Mouse (Mus musculus) embryonic facial prominence, embryonic 10.5 days (tissue): ENCODE measurements around the gene Uchl1. TPM values are rescaled to one million over a fixed set of nuclear protein-coding genes. Genes with fewer than 3 reads are reported as not detected.

ENCODE experiments used
- DNase-seq: peaks from one replicate; pipeline ENCODE4 v3.0.0-alpha.2; 2017; ENCODE audit warnings: low spot score
- H3K27ac ChIP-seq: fragments of 300-500 bp; sonication (generic); replicated peaks from 2 replicates; pipeline ENCODE4 v1.5.1; 2016; ENCODE audit warnings: mild to moderate bottlenecking
- H3K27me3 ChIP-seq: fragments of 300-500 bp; sonication (generic); replicated peaks from 2 replicates; pipeline ENCODE4 v1.6.1; 2016; ENCODE audit warnings: low read depth, mild to moderate bottlenecking; ENCODE audit not compliant: poor library complexity, severe bottlenecking
- H3K36me3 ChIP-seq: fragments of 300-500 bp; sonication (generic); replicated peaks from 2 replicates; pipeline ENCODE4 v1.6.1; 2016; ENCODE audit warnings: mild to moderate bottlenecking, moderate library complexity
- H3K4me1 ChIP-seq: fragments of 300-500 bp; sonication (generic); 2 replicates; pipeline ENCODE4 v1.6.1; 2016
- H3K4me3 ChIP-seq: fragments of 300-500 bp; sonication (generic); 2 replicates; pipeline ENCODE4 v1.5.1; 2016; ENCODE audit warnings: mild to moderate bottlenecking, moderate library complexity
- H3K9me3 ChIP-seq: fragments of 300-500 bp; sonication (generic); 2 replicates; pipeline ENCODE4 v1.6.1; 2016; ENCODE audit warnings: mild to moderate bottlenecking
- WGBS: fragments of 180-500 bp; shearing (Covaris S2); methylation state at CpG from one replicate; pipeline ENCODE4 v1.1.7; 2016; 5-methylcytosine and 5-hydroxymethylcytosine counted together
- polyA plus RNA-seq: library from polyadenylated mRNA; unstranded; fragments of >200 nt; fragmentation: Nextera tagmentation; extraction: Ambion mirVana; gene quantifications from 2 replicates; pipeline ENCODE4 v1.2.1, GENCODE M21; 2016

The Uchl1 gene
- polyA plus RNA-seq, 1 experiment from 2014 or later: 137 TPM

DNA sequence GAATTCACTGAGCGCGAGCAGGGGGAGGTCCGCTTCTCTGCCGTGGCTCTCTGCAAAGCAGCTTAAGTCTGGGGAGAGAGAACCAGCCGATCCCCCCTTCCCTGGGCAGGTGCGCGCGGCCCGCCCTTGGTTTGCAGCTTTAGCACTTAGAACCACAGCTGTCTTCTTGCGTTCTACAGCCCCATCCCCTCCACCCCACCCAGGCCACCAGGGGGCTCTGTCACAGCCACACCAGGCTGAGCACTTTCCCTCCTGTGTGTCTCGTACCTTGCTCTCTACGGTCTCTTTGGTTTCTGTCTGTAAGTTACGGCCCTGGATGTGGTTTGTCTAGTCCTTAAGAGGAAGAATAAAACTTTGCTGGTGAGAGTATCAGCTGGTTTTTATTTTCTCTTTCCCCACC, 11.0 kb downstream of the Uchl1 start:
- WGBS: 86% methylated on average over 13 of the region's 13 CpGs
- H3K36me3 ChIP-seq: peaks cover 69% of the 10 kb centered on the region
- no peaks in the 10 kb centered on the region for H3K27me3 ChIP-seq

DNA sequence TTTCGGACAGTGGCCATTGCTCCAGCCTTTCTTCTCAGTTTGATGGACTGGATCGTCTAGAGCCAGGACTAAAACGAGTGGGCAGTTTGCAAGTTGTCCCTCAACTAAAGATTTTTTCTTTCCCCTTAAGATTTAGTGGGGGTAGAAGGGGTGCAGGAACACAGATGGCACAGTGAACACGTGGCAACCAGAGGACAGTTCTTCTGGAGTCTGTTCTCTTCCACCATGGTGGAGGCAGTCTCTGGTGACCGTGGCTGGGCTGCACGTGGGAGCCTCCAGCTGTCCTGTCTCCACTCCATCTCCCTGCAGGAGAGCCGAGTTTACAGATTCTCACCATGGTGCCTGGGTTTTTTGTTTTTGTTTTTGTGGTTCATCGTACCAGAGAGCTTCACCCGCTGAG, 11.8 kb downstream of the Uchl1 start:
- H3K4me3 ChIP-seq: no peak overlapping the region
- H3K4me1 ChIP-seq: no peaks in the 10 kb centered on the region
- WGBS: 83% methylated on average over 9 of the region's 9 CpGs
- no peak overlapping the region for H3K27ac ChIP-seq
- H3K9me3 ChIP-seq: no peaks in the 10 kb centered on the region
- DNase-seq: no peak
- H3K27me3 ChIP-seq: no peaks in the 10 kb centered on the region
- H3K36me3 ChIP-seq: peaks cover 60% of the 10 kb centered on the region

More for the DNA sequence above, 11.0 kb downstream of the Uchl1 start:
- Histone ChIP-seq H3K4me1 (0 out of 2 replicates have a peak, but pooled peaks cover 3% of the 10 kb centered on the region), H3K27ac (no peak overlapping the region), H3K9me3 (no peaks in the 10 kb centered on the region), H3K4me3 (no peak overlapping the region)
- DNase-seq: no peak

- Histone ChIP-seq H3K27ac (no peak overlapping the region), H3K4me1 (no peaks in the 10 kb centered on the region), H3K4me3 (no peak overlapping the region), H3K36me3 (peaks cover 54% of the 10 kb centered on the region), H3K9me3 (no peaks in the 10 kb centered on the region), H3K27me3 (no peaks in the 10 kb centered on the region)
- DNase-seq: no peak
- 92% methylated on average over 5 of the region's 5 CpGs for WGBS
These were observed 12.4 kb downstream of the Uchl1 start for GRCm38 (mm10) chr5:66688286-66688685.

GRCm38 (mm10) chr5:66689796-66690195, 13.9 kb downstream of the Uchl1 start:
- Histone ChIP-seq H3K4me1 (no peaks in the 10 kb centered on the region), H3K4me3 (no peak overlapping the region), H3K27ac (no peak overlapping the region), H3K9me3 (no peaks in the 10 kb centered on the region), H3K36me3 (peaks cover 41% of the 10 kb centered on the region), H3K27me3 (no peaks in the 10 kb centered on the region)
- 91% methylated on average over 9 of the region's 9 CpGs for WGBS
- no peak for DNase-seq

DNA sequence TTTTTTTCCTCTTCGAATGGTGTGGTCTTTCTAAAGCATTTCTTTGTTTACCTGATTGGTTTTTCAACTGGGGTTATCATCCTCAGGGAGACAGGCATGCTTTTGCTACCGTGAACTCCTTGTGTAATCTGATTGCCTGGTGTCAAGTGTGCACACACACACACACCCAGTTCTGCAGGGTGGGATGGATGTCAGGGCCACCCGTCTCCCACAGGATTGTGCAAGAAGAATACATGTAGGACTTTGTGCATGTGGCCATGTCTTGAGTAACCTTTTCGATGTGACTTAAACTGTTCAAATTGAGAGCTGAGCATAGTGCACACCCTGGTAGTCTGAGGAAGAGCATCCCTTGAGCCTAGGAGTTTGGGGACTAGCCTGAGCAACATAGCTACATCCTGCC, 17.3 kb downstream of the Uchl1 start:
- H3K36me3 ChIP-seq: peaks cover 8% of the 10 kb centered on the region
- WGBS: 84% methylated on average over 4 of the region's 4 CpGs
- H3K4me3 ChIP-seq: no peak overlapping the region
- H3K4me1 ChIP-seq: no peaks in the 10 kb centered on the region
- 0 out of 2 replicates have a peak, but pooled peaks cover 4% of the 10 kb centered on the region for H3K27me3 ChIP-seq
- no peak for DNase-seq
- H3K9me3 ChIP-seq: no peaks in the 10 kb centered on the region
- no peak overlapping the region for H3K27ac ChIP-seq

DNA sequence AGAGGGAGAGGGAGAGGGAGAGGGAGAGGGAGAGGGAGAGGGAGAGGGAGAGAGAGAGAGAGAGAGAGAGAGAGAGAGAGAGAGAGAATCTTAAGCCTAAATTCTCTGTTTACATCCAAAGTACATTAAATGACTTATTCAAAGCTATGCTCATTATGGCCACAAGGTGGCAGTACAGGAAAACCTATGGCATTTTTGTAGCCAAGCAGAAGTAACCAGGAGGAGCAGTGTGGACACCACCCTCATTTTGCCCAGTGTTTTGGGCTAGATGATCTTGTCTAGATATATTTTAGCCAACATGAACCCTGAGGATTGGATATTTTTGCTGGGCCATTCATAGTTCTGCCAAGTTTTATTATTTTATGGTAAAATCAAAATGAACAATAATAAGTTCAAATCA, 21.2 kb downstream of the Uchl1 start:
- H3K4me1 ChIP-seq: peaks cover 13% of the 10 kb centered on the region
- no peak overlapping the region for H3K4me3 ChIP-seq
- no peak overlapping the region for H3K27ac ChIP-seq
- DNase-seq: peak; percentile 53
- no peaks in the 10 kb centered on the region for H3K36me3 ChIP-seq
- no peaks in the 10 kb centered on the region for H3K9me3 ChIP-seq
- H3K27me3 ChIP-seq: 0 out of 2 replicates have a peak, but pooled peaks cover 4% of the 10 kb centered on the region

GRCm38 (mm10) chr5:66699911-66700310, 24.0 kb downstream of the Uchl1 start:
- peak; percentile 64 for DNase-seq
- no peaks in the 10 kb centered on the region for H3K36me3 ChIP-seq
- H3K4me3 ChIP-seq: no peak overlapping the region
- H3K4me1 ChIP-seq: peaks cover 22% of the 10 kb centered on the region
- peak overlapping the region; percentile 83 for H3K27ac ChIP-seq
- no peaks in the 10 kb centered on the region for H3K9me3 ChIP-seq
- 0 out of 2 replicates have a peak, but pooled peaks cover 4% of the 10 kb centered on the region for H3K27me3 ChIP-seq
- 39% methylated on average over 6 of the region's 6 CpGs for WGBS

DNA sequence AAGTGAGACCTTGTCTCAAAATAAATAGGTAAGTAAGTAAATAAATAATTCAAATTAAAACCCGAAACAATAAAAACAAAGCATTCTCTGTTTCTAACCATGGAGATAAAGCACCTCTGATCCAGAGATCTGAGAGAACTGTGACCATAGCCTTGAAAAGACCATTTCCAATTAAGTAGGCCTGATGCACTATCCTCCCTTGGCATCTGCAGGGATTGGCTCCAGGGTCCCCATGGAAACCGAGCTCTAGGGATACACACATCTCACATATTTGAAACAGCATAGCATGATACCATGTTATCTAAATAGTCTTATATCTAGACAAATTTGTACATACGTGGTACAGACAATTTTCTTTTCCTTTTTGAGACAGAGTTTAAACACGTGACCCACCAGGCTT, 26.1 kb downstream of the Uchl1 start:
- H3K4me1 ChIP-seq: peaks cover 22% of the 10 kb centered on the region
- H3K4me3 ChIP-seq: no peak overlapping the region
- 88% methylated on average over 4 of the region's 4 CpGs for WGBS
- DNase-seq: no peak
- no peak overlapping the region for H3K27ac ChIP-seq
- H3K9me3 ChIP-seq: no peaks in the 10 kb centered on the region
- H3K36me3 ChIP-seq: no peaks in the 10 kb centered on the region
- H3K27me3 ChIP-seq: no peaks in the 10 kb centered on the region

GRCm38 (mm10) chr5:66703317-66704004, 27.6 kb downstream of the Uchl1 start:
- Histone ChIP-seq H3K9me3 (no peaks in the 10 kb centered on the region), H3K36me3 (no peaks in the 10 kb centered on the region), H3K4me3 (no peak overlapping the region), H3K4me1 (peaks cover 22% of the 10 kb centered on the region), H3K27me3 (no peaks in the 10 kb centered on the region), H3K27ac (peak overlapping the region; percentile 64)
- WGBS: 56% methylated on average over 10 of the region's 10 CpGs
- DNase-seq: no peak

GRCm38 (mm10) chr5:66707859-66708258, 32.0 kb downstream of the Uchl1 start:
- no peak for DNase-seq
- 84% methylated on average over 5 of the region's 5 CpGs for WGBS
- H3K27me3 ChIP-seq: 0 out of 2 replicates have a peak, but pooled peaks cover under 1% of the 10 kb centered on the region

DNA sequence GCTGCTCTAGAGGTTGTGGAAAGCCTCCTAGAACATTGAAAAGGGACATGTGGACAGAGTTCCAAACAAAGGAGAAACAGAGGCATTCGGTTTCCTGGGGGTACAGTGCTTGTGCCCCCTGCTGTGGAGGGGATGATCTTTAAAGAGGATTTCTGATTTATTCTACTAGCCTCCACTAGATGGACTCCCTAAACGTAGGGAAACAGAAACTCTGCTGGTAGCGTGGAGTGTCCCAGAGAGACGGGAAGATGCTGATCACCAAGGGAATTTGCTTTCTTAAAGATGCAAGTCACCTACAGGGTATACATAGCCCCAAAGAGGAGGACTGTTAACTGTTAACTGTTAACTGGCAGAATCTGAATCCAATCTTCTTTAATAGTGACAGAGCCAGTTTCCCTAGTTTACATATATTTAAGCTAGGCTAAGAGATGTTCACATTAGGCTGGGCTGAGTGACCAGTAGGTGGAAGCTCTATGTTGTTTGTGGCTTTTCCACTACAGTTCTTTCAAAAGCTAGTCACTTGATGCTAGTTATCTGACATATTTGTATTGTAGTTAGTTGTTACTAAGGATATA, 34.6 kb downstream of the Uchl1 start:
- H3K4me3 ChIP-seq: no peak overlapping the region
- no peak for DNase-seq
- H3K4me1 ChIP-seq: peaks cover 14% of the 10 kb centered on the region
- no peaks in the 10 kb centered on the region for H3K9me3 ChIP-seq
- 20% methylated on average over 4 of the region's 4 CpGs for WGBS
- H3K27ac ChIP-seq: no peak overlapping the region
- no peaks in the 10 kb centered on the region for H3K36me3 ChIP-seq
- H3K27me3 ChIP-seq: 0 out of 2 replicates have a peak, but pooled peaks cover 5% of the 10 kb centered on the region

More at GRCm38 (mm10) chr5:66707859-66708258, 32.0 kb downstream of the Uchl1 start:
- no peaks in the 10 kb centered on the region for H3K9me3 ChIP-seq
- H3K36me3 ChIP-seq: no peaks in the 10 kb centered on the region
- peaks cover 14% of the 10 kb centered on the region for H3K4me1 ChIP-seq
- H3K4me3 ChIP-seq: no peak overlapping the region
- no peak overlapping the region for H3K27ac ChIP-seq

GRCm38 (mm10) chr5:66712801-66713200, 36.9 kb downstream of the Uchl1 start:
- 0 out of 2 replicates have a peak, but pooled peaks cover 5% of the 10 kb centered on the region for H3K27me3 ChIP-seq
- peaks cover 22% of the 10 kb centered on the region for H3K4me1 ChIP-seq
- 69% methylated on average over 6 of the region's 6 CpGs for WGBS
- H3K27ac ChIP-seq: peak overlapping the region; percentile 69
- H3K36me3 ChIP-seq: no peaks in the 10 kb centered on the region
- no peak for DNase-seq
- H3K9me3 ChIP-seq: no peaks in the 10 kb centered on the region
- no peak overlapping the region for H3K4me3 ChIP-seq

DNA sequence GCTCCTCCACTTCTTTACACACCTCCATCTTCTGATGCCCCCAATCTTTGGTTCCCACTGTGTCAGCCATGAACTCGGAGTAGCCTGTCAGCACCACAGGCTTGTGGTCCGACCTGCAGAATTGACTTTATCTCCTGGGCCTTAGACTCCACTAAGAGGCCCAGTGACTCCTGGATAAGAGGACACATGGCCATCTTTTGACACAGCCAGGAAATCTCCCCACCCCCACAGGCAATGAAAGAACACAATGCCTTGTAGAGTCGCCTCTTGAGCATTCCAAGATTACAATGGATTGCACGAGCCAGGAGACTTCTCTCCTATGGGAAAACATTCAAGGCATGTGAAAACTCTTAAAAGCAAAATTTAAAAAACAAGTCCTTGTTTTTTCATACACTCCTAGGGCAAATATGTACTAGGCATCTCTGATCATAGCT, 39.6 kb downstream of the Uchl1 start:
- Histone ChIP-seq H3K4me3 (no peak overlapping the region), H3K9me3 (no peaks in the 10 kb centered on the region), H3K27ac (no peak overlapping the region), H3K4me1 (peaks cover 37% of the 10 kb centered on the region), H3K27me3 (0 out of 2 replicates have a peak, but pooled peaks cover 5% of the 10 kb centered on the region), H3K36me3 (no peaks in the 10 kb centered on the region)
- 58% methylated on average over 4 of the region's 4 CpGs for WGBS
- DNase-seq: no peak
